In genomic region chr7:118320307-118320706, GRCm38 (mm10) we compare ENCODE assay signal across 23 mouse cellular contexts.
DNase-seq lines count a peak whose midpoint lies in the region; ATAC-seq and TF ChIP-seq lines count a peak whose summit lies in the region.
"Had no signal": no experiment of that assay in that cellular context is flagged by ENCODE, and none has a peak within 500 bp of the region (broad histone marks: within the 10 kb centered on the region; RNA-seq: fewer than 3 reads in every experiment).

No protein-coding gene starts in this region.

- H3K27me3 ChIP-seq in MEL (ENCODE audit: control insufficient read depth in 1 of 2, insufficient read depth in 2 of 2, low read length in 2 of 2) = peaks cover 0 to 2% of the 10 kb centered on the region in 2 experiments; a peak in 1 of 4 replicates
- H3K27me3 ChIP-seq in liver, embryonic 11.5 days (replicated peaks; ENCODE audit: control insufficient read depth, insufficient read depth, low read length) = no peaks in the 10 kb centered on the region
- H3K27me3 ChIP-seq: Patski had no signal

- no peaks in the 10 kb centered on the region for H3K9me3 ChIP-seq in MEL (replicated peaks; ENCODE audit: insufficient read depth, low read length)
- no peaks in the 10 kb centered on the region for H3K9me3 ChIP-seq in liver, embryonic 11.5 days (ENCODE audit: control insufficient read depth, low read length)
- H3K9me3 ChIP-seq: G1E had no signal

- no peak for TF ChIP-seq CTCF in gastrocnemius, adult 2 months (IDR thresholded peaks at IDR 0.05)
- TF ChIP-seq CTCF in MEL (IDR thresholded peaks at IDR 0.05 in 2 of 3, conservative IDR thresholded peaks at IDR 0.05 in 1 of 3; ENCODE audit: control insufficient read depth in 1 of 3, insufficient read depth in 1 of 3, low read depth in 2 of 3, low read length in 3 of 3, poor library complexity in 1 of 3, severe bottlenecking in 1 of 3) = no peak

- H3K4me3 ChIP-seq in gastrocnemius, adult 2 months = no peak overlapping the region
- no peak overlapping the region for H3K4me3 ChIP-seq in MEL (ENCODE audit: control insufficient read depth in 1 of 2, insufficient read depth in 1 of 2, low read depth in 2 of 2, low read length in 2 of 2)
- no peak overlapping the region for H3K4me3 ChIP-seq in liver, embryonic 11.5 days (ENCODE audit: low read depth, low read length)

- no peak overlapping the region for H3K27ac ChIP-seq in gastrocnemius, adult 2 months
- H3K27ac ChIP-seq in MEL (ENCODE audit: control insufficient read depth, low read depth, low read length) = no peak overlapping the region
- no peak overlapping the region for H3K27ac ChIP-seq in liver, embryonic 11.5 days (ENCODE audit: low read depth, low read length)

- WGBS in liver, embryonic 11.5 days = 71% methylated on average over 4 of the region's 4 CpGs

- intact Hi-C loops in gastrocnemius, adult 2 months (cut with DNase I) = no loop called here
- intact Hi-C loops in heart, postnatal 14 days (cut with DNase I) = no loop called here

- H3K4me2 ChIP-seq in liver, embryonic 11.5 days = no peak overlapping the region

- no peak for ATAC-seq in liver, embryonic 11.5 days (replicated peaks; ENCODE audit: low FRiP score)
- ATAC-seq: activated CD4-positive, CD25-positive, alpha-beta regulatory T cell, adult 4 months; CD4-positive, CD25-positive, alpha-beta regulatory T cell, adult 4 months; Patski had no signal

- no peaks in the 10 kb centered on the region for H3K79me2 ChIP-seq in MEL (ENCODE audit: control insufficient read depth, insufficient read depth, low read length, poor library complexity)

- no peak for TF ChIP-seq POLR2A in MEL (IDR thresholded peaks at IDR 0.05; ENCODE audit: control insufficient read depth in 1 of 2, insufficient read depth in 1 of 2, low read depth in 1 of 2, low read length in 2 of 2, poor library complexity in 1 of 2)

- TF ChIP-seq EP300 in MEL (IDR thresholded peaks at IDR 0.05; ENCODE audit: low read depth in 1 of 2, low read length in 2 of 2) = no peak

- no peaks in the 10 kb centered on the region for H3K36me3 ChIP-seq in MEL (ENCODE audit: control insufficient read depth in 1 of 2, insufficient read depth in 2 of 2, low read length in 2 of 2)
- H3K36me3 ChIP-seq in liver, embryonic 11.5 days (ENCODE audit: control insufficient read depth, insufficient read depth, low read length) = no peaks in the 10 kb centered on the region
- H3K36me3 ChIP-seq: G1E had no signal

- H3K4me1 ChIP-seq in MEL (ENCODE audit: control insufficient read depth in 1 of 2, insufficient read depth in 2 of 2, low read length in 2 of 2) = no peaks in the 10 kb centered on the region
- 0 out of 2 replicates have a peak, but pooled peaks cover 4% of the 10 kb centered on the region for H3K4me1 ChIP-seq in liver, embryonic 11.5 days (replicated peaks; ENCODE audit: control insufficient read depth, insufficient read depth, low read length)

- no peak for TF ChIP-seq RAD21 in MEL (IDR thresholded peaks at IDR 0.05; ENCODE audit: low read depth, low read length)

- peak; percentile 9 for DNase-seq in gastrocnemius, adult 18-20 months (ENCODE audit: low spot score)
- DNase-seq in gastrocnemius, adult 2 months = no peak
- DNase-seq in heart, adult 11 months = peak; percentile 54
- no peak for DNase-seq in heart, postnatal 14 days
- DNase-seq in MEL (ENCODE audit: low read depth, low spot score) (peak; percentile 21), MEL-GATA-1-ER (ENCODE audit: extremely low read depth, low read depth) (peak; percentile 22)
- no peak for DNase-seq in natural killer cell, adult 2 months (ENCODE audit: low spot score in 2 of 2)
- DNase-seq in liver, embryonic 11.5 days (ENCODE audit: low spot score) = no peak
- DNase-seq: adrenal gland, adult 2 months; adrenal gland, adult 8-10 months; adrenal gland, postnatal 10 days; adrenal gland, postnatal 14 days; adrenal gland, postnatal 25 days; adrenal gland, postnatal 36 days; B cell, adult 2 months; cerebellum, adult 11 months; cerebellum, adult 11-12 months; cerebellum, adult 18-20 months; cerebellum, adult 2 months had no signal

- H3K9ac ChIP-seq in MEL (ENCODE audit: control insufficient read depth, low read depth, low read length, poor library complexity, severe bottlenecking) = no peak overlapping the region
- no peak overlapping the region for H3K9ac ChIP-seq in liver, embryonic 11.5 days (ENCODE audit: low read depth, low read length)

TF ChIP-seq in MEL, 35 proteins besides CTCF, POLR2A, EP300 and RAD21:
- TF ChIP-seq MAX (IDR thresholded peaks at IDR 0.05; ENCODE audit: low read length) (0 out of 2 replicates have a peak, but pooled peaks have one; percentile 33), RCOR1 (IDR thresholded peaks at IDR 0.05; ENCODE audit: low read depth, low read length) (no peak), USF1 (IDR thresholded peaks at IDR 0.05; ENCODE audit: low read depth, low read length) (peak; percentile 90), ZMIZ1 (IDR thresholded peaks at IDR 0.05; ENCODE audit: low read depth, low read length) (no peak), USF2 (IDR thresholded peaks at IDR 0.05; ENCODE audit: borderline replicate concordance in 1 of 2, insufficient read depth in 1 of 2, low read depth in 1 of 2, low read length in 2 of 2) (peak in 1 of 2 experiments; percentile 66; a peak in 2 of 4 replicates)

Comparison
In these comparisons a context has a peak if more than half of its experiments do, and no peak if none do; other contexts are left out.
1. DNase-seq: peak in gastrocnemius, adult 18-20 months (single experiment), heart, adult 11 months (single experiment), MEL (single experiment) and MEL-GATA-1-ER (single experiment); none in gastrocnemius, adult 2 months (single experiment), heart, postnatal 14 days (0 of 2), natural killer cell, adult 2 months (0 of 2) and liver, embryonic 11.5 days (single experiment).